Mouse (Mus musculus) MEL-GATA-1-ER (cell line): ENCODE data around the gene Hnrnpa2b1.
"Not testable (repeated sequence)": the region's sequence is repeated elsewhere in the genome, so short reads cannot be mapped to it uniquely, and the experiment has no call there.

Source experiments
- DNase-seq: peaks from one replicate; pipeline ENCODE4 v3.0.0-alpha.2; 2012; ENCODE audit warnings: low read depth; ENCODE audit errors: extremely low read depth

Hnrnpa2b1 gene

GRCm38 (mm10) chr6:51469715-51470310 is at the start of gene Hnrnpa2b1:
TSS of gene Hnrnpa2b1 (minus strand) at chr6:51469894.
- DNase-seq: peak; percentile 94

GRCm38 (mm10) chr6:51514860-51515259 is 45.2 kb upstream of the Hnrnpa2b1 start:
- no peak for DNase-seq

- no peak for DNase-seq
These were observed 44.1 kb upstream of the Hnrnpa2b1 start for GRCm38 (mm10) chr6:51513745-51514144.

GRCm38 (mm10) chr6:51510946-51511345 is 41.3 kb upstream of the Hnrnpa2b1 start:
- DNase-seq: no peak

- peak; percentile 70 for DNase-seq
These were observed 40.4 kb upstream of the Hnrnpa2b1 start for GRCm38 (mm10) chr6:51510094-51510493.

- peak; percentile 78 for DNase-seq
These were observed 39.3 kb upstream of the Hnrnpa2b1 start for GRCm38 (mm10) chr6:51508750-51509648.

- DNase-seq: no peak
These were observed 37.9 kb upstream of the Hnrnpa2b1 start for GRCm38 (mm10) chr6:51507556-51507955.

GRCm38 (mm10) chr6:51505671-51506070 is 36.0 kb upstream of the Hnrnpa2b1 start:
- no peak for DNase-seq

GRCm38 (mm10) chr6:51497321-51498111 is 27.8 kb upstream of the Hnrnpa2b1 start:
- no peak for DNase-seq

GRCm38 (mm10) chr6:51489787-51490186 is 20.1 kb upstream of the Hnrnpa2b1 start:
- no peak for DNase-seq

GRCm38 (mm10) chr6:51486731-51487130 is 17.0 kb upstream of the Hnrnpa2b1 start:
- DNase-seq: no peak

- no peak for DNase-seq
These were observed 16.5 kb upstream of the Hnrnpa2b1 start for GRCm38 (mm10) chr6:51486076-51486710.

- DNase-seq: peak; percentile 73
These were observed 16.0 kb upstream of the Hnrnpa2b1 start for GRCm38 (mm10) chr6:51485646-51486045.

- not testable (repeated sequence) for DNase-seq
These were observed 14.9 kb upstream of the Hnrnpa2b1 start for GRCm38 (mm10) chr6:51484556-51484955.

- DNase-seq: no peak
These were observed 14.2 kb upstream of the Hnrnpa2b1 start for GRCm38 (mm10) chr6:51483861-51484260.

GRCm38 (mm10) chr6:51481548-51481947 is 11.9 kb upstream of the Hnrnpa2b1 start:
- DNase-seq: no peak

- DNase-seq: no peak
These were observed 9.5 kb upstream of the Hnrnpa2b1 start for GRCm38 (mm10) chr6:51479136-51479731.

GRCm38 (mm10) chr6:51472213-51472612 is 2.5 kb upstream of the Hnrnpa2b1 start:
- DNase-seq: no peak

GRCm38 (mm10) chr6:51471782-51472181 is 2.1 kb upstream of the Hnrnpa2b1 start:
- DNase-seq: no peak

GRCm38 (mm10) chr6:51471179-51471505 is 1.4 kb upstream of the Hnrnpa2b1 start:
- no peak for DNase-seq
